Mouse (Mus musculus) hindbrain, embryonic 15.5 days (tissue): ENCODE results near the gene Prkce. TPM values are rescaled to one million over a fixed set of nuclear protein-coding genes. Genes with fewer than 3 reads are reported as not detected.
"Not testable (repeated sequence)": the region's sequence is repeated elsewhere in the genome, so short reads cannot be mapped to it uniquely, and the experiment has no call there.

Experiments
- ATAC-seq: fragments of 200-750 bp; cut with Nextera tagmentation; 2 replicates; pipeline ENCODE4 v1.8.0; 2017; ENCODE audit warnings: low read depth, moderate number of reproducible peaks, moderate TSS enrichment; ENCODE audit not compliant: low FRiP score
- H3K27ac ChIP-seq: fragments of 300-500 bp; sonication (generic); replicated peaks from 2 replicates; pipeline ENCODE4 v1.5.1; 2015; ENCODE audit warnings: mild to moderate bottlenecking, inconsistent platforms
- H3K27me3 ChIP-seq: fragments of 300-500 bp; sonication (generic); 2 replicates; pipeline ENCODE4 v1.6.1; 2015; ENCODE audit warnings: control low read depth, inconsistent platforms
- H3K36me3 ChIP-seq: fragments of 300-500 bp; sonication (generic); 2 replicates; pipeline ENCODE4 v1.6.1; 2015; ENCODE audit warnings: control low read depth, inconsistent platforms
- H3K4me1 ChIP-seq: fragments of 300-500 bp; sonication (generic); replicated peaks from 2 replicates; pipeline ENCODE4 v1.6.1; 2015; ENCODE audit warnings: control low read depth, inconsistent platforms
- H3K4me2 ChIP-seq: fragments of 300-500 bp; sonication (generic); 2 replicates; pipeline ENCODE4 v1.6.1; 2015; ENCODE audit warnings: moderate library complexity, mild to moderate bottlenecking, inconsistent platforms
- H3K4me3 ChIP-seq: fragments of 300-500 bp; sonication (generic); 2 replicates; pipeline ENCODE4 v1.5.1; 2015; ENCODE audit warnings: mild to moderate bottlenecking, inconsistent platforms
- H3K9ac ChIP-seq: fragments of 300-500 bp; sonication (generic); 2 replicates; pipeline ENCODE4 v1.6.1; 2015; ENCODE audit warnings: inconsistent platforms
- H3K9me3 ChIP-seq: fragments of 300-500 bp; sonication (generic); 2 replicates; pipeline ENCODE4 v1.6.1; 2016; ENCODE audit warnings: control low read depth, inconsistent platforms
- WGBS: fragments of 180-500 bp; shearing (Covaris S2); methylation state at CpG from one replicate; pipeline ENCODE4 v1.1.7; 2015; 5-methylcytosine and 5-hydroxymethylcytosine counted together
- polyA plus RNA-seq: library from polyadenylated mRNA; unstranded; fragments of >200 nt; fragmentation: Nextera tagmentation; extraction: Ambion mirVana; gene quantifications from 2 replicates; pipeline ENCODE4 v1.2.1, GENCODE M21; 2015

Prkce gene
- polyA plus RNA-seq, 1 experiment from 2014 or later = 45.7 TPM

- ATAC-seq, H3K4me3 ChIP-seq, H3K9ac ChIP-seq, H3K9me3 ChIP-seq, H3K36me3 ChIP-seq, H3K27me3 ChIP-seq, H3K4me1 ChIP-seq, H3K4me2 ChIP-seq, H3K27ac ChIP-seq: not testable (repeated sequence)
Measured at GRCm38 (mm10) chr17:86477401-86477800, 309.8 kb downstream of the Prkce start.

GRCm38 (mm10) chr17:86479406-86479805 is 311.8 kb downstream of the Prkce start:
- Histone ChIP-seq H3K9ac (no peak overlapping the region), H3K4me2 (no peak overlapping the region), H3K4me3 (no peak overlapping the region), H3K36me3 (0 out of 2 replicates have a peak, but pooled peaks cover 3% of the 10 kb centered on the region), H3K27ac (no peak overlapping the region), H3K27me3 (no peaks in the 10 kb centered on the region), H3K4me1 (no peaks in the 10 kb centered on the region), H3K9me3 (no peaks in the 10 kb centered on the region)
- WGBS = 84% methylated on average over 10 of the region's 10 CpGs
- ATAC-seq = no peak

GRCm38 (mm10) chr17:86482675-86483074 is 315.1 kb downstream of the Prkce start:
- Histone ChIP-seq H3K9me3 (no peaks in the 10 kb centered on the region), H3K36me3 (0 out of 2 replicates have a peak, but pooled peaks cover 3% of the 10 kb centered on the region), H3K4me1 (no peaks in the 10 kb centered on the region), H3K27ac (no peak overlapping the region), H3K9ac (no peak overlapping the region), H3K4me2 (no peak overlapping the region), H3K4me3 (no peak overlapping the region), H3K27me3 (no peaks in the 10 kb centered on the region)
- no peak for ATAC-seq
- 90% methylated on average over 10 of the region's 10 CpGs for WGBS

GRCm38 (mm10) chr17:86484087-86484737 is 316.6 kb downstream of the Prkce start:
- ATAC-seq = 0 out of 2 replicates have a peak, but pooled peaks have one; percentile 30
- no peaks in the 10 kb centered on the region for H3K27me3 ChIP-seq
- H3K9me3 ChIP-seq = no peaks in the 10 kb centered on the region
- H3K4me2 ChIP-seq = no peak overlapping the region
- WGBS = 5% methylated on average over 3 of the region's 3 CpGs
- no peak overlapping the region for H3K4me3 ChIP-seq
- no peak overlapping the region for H3K9ac ChIP-seq
- no peaks in the 10 kb centered on the region for H3K36me3 ChIP-seq
- no peak overlapping the region for H3K27ac ChIP-seq
- no peaks in the 10 kb centered on the region for H3K4me1 ChIP-seq

GRCm38 (mm10) chr17:86486657-86487056 is 319.1 kb downstream of the Prkce start:
- H3K4me3 ChIP-seq = no peak overlapping the region
- ATAC-seq = no peak

GRCm38 (mm10) chr17:86487450-86487849 is 319.9 kb downstream of the Prkce start:
- Histone ChIP-seq H3K27me3 (no peaks in the 10 kb centered on the region), H3K9ac (no peak overlapping the region), H3K9me3 (no peaks in the 10 kb centered on the region), H3K36me3 (no peaks in the 10 kb centered on the region), H3K4me3 (no peak overlapping the region), H3K27ac (no peak overlapping the region), H3K4me2 (no peak overlapping the region), H3K4me1 (no peaks in the 10 kb centered on the region)
- WGBS = 88% methylated on average over 3 of the region's 3 CpGs
- no peak for ATAC-seq

More at GRCm38 (mm10) chr17:86486657-86487056, 319.1 kb downstream of the Prkce start:
- Histone ChIP-seq H3K27me3 (no peaks in the 10 kb centered on the region), H3K4me1 (no peaks in the 10 kb centered on the region), H3K36me3 (no peaks in the 10 kb centered on the region), H3K27ac (no peak overlapping the region), H3K9me3 (no peaks in the 10 kb centered on the region), H3K9ac (no peak overlapping the region), H3K4me2 (no peak overlapping the region)
- 88% methylated on average over 5 of the region's 5 CpGs for WGBS

- no peak overlapping the region for H3K27ac ChIP-seq
- no peaks in the 10 kb centered on the region for H3K9me3 ChIP-seq
- no peak for ATAC-seq
- no peak overlapping the region for H3K9ac ChIP-seq
- WGBS = 90% methylated on average over 10 of the region's 10 CpGs
- H3K36me3 ChIP-seq = no peaks in the 10 kb centered on the region
- H3K4me2 ChIP-seq = no peak overlapping the region
- H3K4me1 ChIP-seq = no peaks in the 10 kb centered on the region
- H3K4me3 ChIP-seq = no peak overlapping the region
- no peaks in the 10 kb centered on the region for H3K27me3 ChIP-seq
Measured at GRCm38 (mm10) chr17:86489827-86490226, 322.2 kb downstream of the Prkce start.

- no peak for ATAC-seq
- no peaks in the 10 kb centered on the region for H3K9me3 ChIP-seq
- H3K27ac ChIP-seq = no peak overlapping the region
Measured at GRCm38 (mm10) chr17:86492376-86492775, 324.8 kb downstream of the Prkce start.

GRCm38 (mm10) chr17:86493891-86494420 is 326.4 kb downstream of the Prkce start:
- Histone ChIP-seq H3K9ac (no peak overlapping the region), H3K27ac (no peak overlapping the region), H3K9me3 (no peaks in the 10 kb centered on the region), H3K4me1 (no peaks in the 10 kb centered on the region), H3K27me3 (no peaks in the 10 kb centered on the region), H3K4me2 (no peak overlapping the region), H3K36me3 (no peaks in the 10 kb centered on the region; the same call in 1 of the 2 replicates), H3K4me3 (no peak overlapping the region)
- WGBS = 89% methylated on average over 8 of the region's 8 CpGs
- ATAC-seq = no peak

More at GRCm38 (mm10) chr17:86492376-86492775, 324.8 kb downstream of the Prkce start:
- no peak overlapping the region for H3K4me3 ChIP-seq
- no peak overlapping the region for H3K4me2 ChIP-seq
- no peaks in the 10 kb centered on the region for H3K27me3 ChIP-seq
- no peaks in the 10 kb centered on the region for H3K36me3 ChIP-seq
- no peak overlapping the region for H3K9ac ChIP-seq
- no peaks in the 10 kb centered on the region for H3K4me1 ChIP-seq
- 90% methylated on average over 7 of the region's 7 CpGs for WGBS

- whole genome bisulfite sequencing = 89% methylated on average over 6 of the region's 6 CpGs
Measured at GRCm38 (mm10) chr17:86494494-86494893, 326.9 kb downstream of the Prkce start.

GRCm38 (mm10) chr17:86494895-86495294 is 327.3 kb downstream of the Prkce start:
- no peaks in the 10 kb centered on the region for H3K4me1 ChIP-seq
- no peaks in the 10 kb centered on the region for H3K9me3 ChIP-seq
- no peak overlapping the region for H3K9ac ChIP-seq
- no peaks in the 10 kb centered on the region; the same call in 1 of the 2 replicates for H3K36me3 ChIP-seq
- H3K27me3 ChIP-seq = no peaks in the 10 kb centered on the region
- no peak for ATAC-seq
- no peak overlapping the region for H3K4me3 ChIP-seq
- no peak overlapping the region for H3K27ac ChIP-seq
- WGBS = 76% methylated on average over 6 of the region's 6 CpGs
- H3K4me2 ChIP-seq = no peak overlapping the region

More at GRCm38 (mm10) chr17:86494494-86494893, 326.9 kb downstream of the Prkce start:
- Histone ChIP-seq H3K4me3 (no peak overlapping the region), H3K9me3 (no peaks in the 10 kb centered on the region), H3K4me2 (no peak overlapping the region), H3K9ac (no peak overlapping the region), H3K27ac (no peak overlapping the region), H3K4me1 (no peaks in the 10 kb centered on the region), H3K36me3 (no peaks in the 10 kb centered on the region; the same call in 1 of the 2 replicates), H3K27me3 (no peaks in the 10 kb centered on the region)
- ATAC-seq = no peak

- H3K4me2 ChIP-seq = no peak overlapping the region
- 90% methylated on average over 9 of the region's 9 CpGs for WGBS
- no peaks in the 10 kb centered on the region for H3K9me3 ChIP-seq
- H3K36me3 ChIP-seq = no peaks in the 10 kb centered on the region; the same call in 1 of the 2 replicates
- H3K27ac ChIP-seq = no peak overlapping the region
- H3K27me3 ChIP-seq = no peaks in the 10 kb centered on the region
- H3K4me1 ChIP-seq = no peaks in the 10 kb centered on the region
- no peak overlapping the region for H3K9ac ChIP-seq
- 0 out of 2 replicates have a peak, but pooled peaks have one; percentile 42 for ATAC-seq
- no peak overlapping the region for H3K4me3 ChIP-seq
Measured at GRCm38 (mm10) chr17:86496123-86496771, 328.7 kb downstream of the Prkce start.
